Mouse (Mus musculus) heart, embryonic 14.5 days (tissue): Measurements from ENCODE around the gene Dus3l. TPM values are rescaled to one million over a fixed set of nuclear protein-coding genes. Genes with fewer than 3 reads are reported as not detected.

Experiments
- ATAC-seq: fragments of 200-750 bp; cut with Nextera tagmentation; 2 replicates; pipeline ENCODE4 v1.8.0; 2017; ENCODE audit warnings: low read depth, moderate TSS enrichment; ENCODE audit not compliant: insufficient number of reproducible peaks, insufficient read depth, low FRiP score
- H3K27ac ChIP-seq, 2 experiments: fragments of 200-500 bp in 1 of 2; fragments of 300-500 bp in 1 of 2; sonication (generic) in 1 of 2; replicated peaks in 1 of 2; 2 replicates each; pipeline ENCODE4 v1.5.1; 2012 to 2014; ENCODE audit warnings: low read depth in 2 of 2, low read length in 2 of 2, control low read depth in 1 of 2, mild to moderate bottlenecking in 1 of 2, mixed read lengths in 1 of 2; ENCODE audit not compliant: control insufficient read depth in 1 of 2, insufficient read depth in 1 of 2
- H3K27me3 ChIP-seq: fragments of 300-500 bp; sonication (generic); 2 replicates; pipeline ENCODE4 v1.6.1; 2014; ENCODE audit warnings: mild to moderate bottlenecking, low read length, control low read depth; ENCODE audit not compliant: control insufficient read depth, insufficient read depth
- H3K36me3 ChIP-seq: fragments of 300-500 bp; sonication (generic); 2 replicates; pipeline ENCODE4 v1.6.1; 2014; ENCODE audit warnings: mild to moderate bottlenecking, control low read depth, low read length, mixed read lengths; ENCODE audit not compliant: control insufficient read depth, insufficient read depth
- H3K4me1 ChIP-seq, 2 experiments: fragments of 200-500 bp in 1 of 2; fragments of 300-500 bp in 1 of 2; sonication (generic) in 1 of 2; 2 replicates each; pipeline ENCODE4 v1.6.1; 2012 to 2014; ENCODE audit warnings: low read length in 2 of 2, control low read depth in 1 of 2, mixed read lengths in 1 of 2; ENCODE audit not compliant: control insufficient read depth in 2 of 2, insufficient read depth in 2 of 2
- H3K4me2 ChIP-seq: fragments of 300-500 bp; sonication (generic); 2 replicates; pipeline ENCODE4 v1.6.1; 2014; ENCODE audit warnings: mild to moderate bottlenecking, low read length
- H3K4me3 ChIP-seq, 2 experiments: fragments of 200-500 bp in 1 of 2; fragments of 300-500 bp in 1 of 2; sonication (generic) in 1 of 2; 2 replicates each; pipeline ENCODE4 v1.5.1; 2012 to 2014; ENCODE audit warnings: low read length in 2 of 2, mild to moderate bottlenecking in 2 of 2, control low read depth in 1 of 2, low read depth in 1 of 2, moderate library complexity in 1 of 2; ENCODE audit not compliant: control insufficient read depth in 1 of 2, insufficient read depth in 1 of 2
- H3K9ac ChIP-seq: fragments of 300-500 bp; sonication (generic); 2 replicates; pipeline ENCODE4 v1.6.1; 2014; ENCODE audit warnings: mild to moderate bottlenecking, low read length
- H3K9me3 ChIP-seq: fragments of 300-500 bp; sonication (generic); 2 replicates; pipeline ENCODE4 v1.6.1; 2016; ENCODE audit warnings: low read length, control low read depth; ENCODE audit not compliant: control insufficient read depth
- WGBS: fragments of 180-500 bp; shearing (Covaris S2); extraction: QIAGEN DNeasy Blood & Tissue Kit; methylation state at CpG from one replicate; pipeline ENCODE4 v1.1.7; 2014; 5-methylcytosine and 5-hydroxymethylcytosine counted together
- polyA plus RNA-seq: library from polyadenylated mRNA; unstranded; fragments of >200 nt; fragmentation: Nextera tagmentation; extraction: Ambion mirVana; gene quantifications from 2 replicates; pipeline ENCODE4 v1.2.1, GENCODE M21; 2014

The Dus3l gene
- polyA plus RNA-seq, 1 experiment from 2014 or later, result 31.3 TPM

- Histone ChIP-seq H3K36me3 (no peaks in the 10 kb centered on the region), H3K4me3 (no peak overlapping the region), H3K9ac (no peak overlapping the region), H3K27ac (0 out of 4 replicates have a peak overlapping the region, but pooled peaks of 1 of the 2 experiments have one; percentile 20), H3K4me1 (peaks cover 29 to 47% of the 10 kb centered on the region in 2 experiments), H3K27me3 (no peaks in the 10 kb centered on the region), H3K9me3 (no peaks in the 10 kb centered on the region), H3K4me2 (no peak overlapping the region)
- no peak for ATAC-seq
- 73% methylated on average over 3 of the region's 3 CpGs for WGBS
These were observed 50.4 kb downstream of the Dus3l start for GRCm38 (mm10) chr17:56815057-56815345.

GRCm38 (mm10) chr17:56818067-56818636 lies 53.6 kb downstream of the Dus3l start:
- Histone ChIP-seq H3K4me2 (no peak overlapping the region), H3K4me3 (no peak overlapping the region), H3K27me3 (no peaks in the 10 kb centered on the region), H3K36me3 (no peaks in the 10 kb centered on the region), H3K9ac (no peak overlapping the region), H3K27ac (no peak overlapping the region), H3K9me3 (no peaks in the 10 kb centered on the region), H3K4me1 (peaks cover 17 to 34% of the 10 kb centered on the region in 2 experiments)
- 35% methylated on average over 11 of the region's 11 CpGs for WGBS
- ATAC-seq, result no peak

- 0 out of 2 replicates have a peak overlapping the region, but pooled peaks have one; percentile 2 for H3K4me2 ChIP-seq
- no peak for ATAC-seq
- H3K27me3 ChIP-seq, result no peaks in the 10 kb centered on the region
- no peaks in the 10 kb centered on the region for H3K36me3 ChIP-seq
- H3K9ac ChIP-seq, result peak overlapping the region; percentile 11; the same call in 1 of the 2 replicates
- WGBS, result 53% methylated on average over 6 of the region's 6 CpGs
- peaks cover 17 to 27% of the 10 kb centered on the region in 2 experiments for H3K4me1 ChIP-seq
- no peaks in the 10 kb centered on the region for H3K9me3 ChIP-seq
- peak overlapping the region in 1 of 2 experiments; percentile 37; a peak in 1 of 4 replicates for H3K27ac ChIP-seq
- H3K4me3 ChIP-seq, result no peak overlapping the region
These were observed 54.5 kb downstream of the Dus3l start for GRCm38 (mm10) chr17:56819032-56819545.

Other genes with a start within 250 kb of the Dus3l start
- 0.16 and 0.58 TPM in 2 replicates for gene Gm20219, start 210.4 kb upstream of the Dus3l start, polyA plus RNA-seq
- gene Safb2, start 180.2 kb upstream of the Dus3l start, polyA plus RNA-seq, result 36.5 and 43.5 TPM in 2 replicates
- 52.9 and 58.9 TPM in 2 replicates for gene Safb, start 179.9 kb upstream of the Dus3l start, polyA plus RNA-seq
- gene 2410015M20Rik, start 155.0 kb upstream of the Dus3l start, polyA plus RNA-seq, result 390 and 398 TPM in 2 replicates
- 1,567 and 1,751 TPM in 2 replicates for gene Rpl36, start 151.3 kb upstream of the Dus3l start, polyA plus RNA-seq
- gene Lonp1, start 137.9 kb upstream of the Dus3l start, polyA plus RNA-seq, result 58.6 and 59.0 TPM in 2 replicates
- gene Catsperd, start 136.6 kb upstream of the Dus3l start, polyA plus RNA-seq, result 0.46 and 0.50 TPM in 2 replicates
- 54.4 and 58.1 TPM in 2 replicates for gene Ranbp3, start 91.5 kb upstream of the Dus3l start, polyA plus RNA-seq
- 1,100 and 1,119 TPM in 2 replicates for gene Ndufa11, start 47.0 kb upstream of the Dus3l start, polyA plus RNA-seq
- 17.7 TPM in 2 replicates for gene Vmac, start 46.7 kb upstream of the Dus3l start, polyA plus RNA-seq
- gene Nrtn, start 7.2 kb upstream of the Dus3l start, polyA plus RNA-seq, result 31.0 and 31.5 TPM in 2 replicates
- 0.96 and 1.2 TPM in 2 replicates for gene Prr22, start 5.5 kb downstream of the Dus3l start, polyA plus RNA-seq
- gene Rfx2, start 66.3 kb downstream of the Dus3l start, polyA plus RNA-seq, result 4.3 and 5.0 TPM in 2 replicates
- gene Acsbg2, start 109.7 kb downstream of the Dus3l start, polyA plus RNA-seq, result not detected in 2 replicates
- 0.35 and 0.74 TPM in 2 replicates for gene 1700061G19Rik, start 110.7 kb downstream of the Dus3l start, polyA plus RNA-seq
- gene Mllt1, start 170.7 kb downstream of the Dus3l start, polyA plus RNA-seq, result 11.4 and 20.4 TPM in 2 replicates
- 0.16 TPM in 1 of 2 replicates, not detected in the other for gene Acer1, start 217.4 kb downstream of the Dus3l start, polyA plus RNA-seq
- gene Clpp, start 225.5 kb downstream of the Dus3l start, polyA plus RNA-seq, result 120 and 128 TPM in 2 replicates
- gene Alkbh7, start 232.6 kb downstream of the Dus3l start, polyA plus RNA-seq, result 54.9 and 55.7 TPM in 2 replicates
- gene Pspn, start 235.3 kb downstream of the Dus3l start, polyA plus RNA-seq, result not detected in 2 replicates
- gene Gtf2f1, start 246.5 kb downstream of the Dus3l start, polyA plus RNA-seq, result 29.2 and 31.0 TPM in 2 replicates
- 0.34 TPM in 1 of 2 replicates, not detected in the other for gene Gm17949, start 246.7 kb downstream of the Dus3l start, polyA plus RNA-seq